Mouse (Mus musculus) CD4-positive helper T cell, adult 2 months (primary cell): ENCODE measurements around the gene Gdf10.

Experiments
- DNase-seq: peaks from one replicate; pipeline ENCODE4 v3.0.0-alpha.2; 2012; ENCODE audit warnings: low read depth, missing footprints, low spot score

Gdf10 gene

DNA sequence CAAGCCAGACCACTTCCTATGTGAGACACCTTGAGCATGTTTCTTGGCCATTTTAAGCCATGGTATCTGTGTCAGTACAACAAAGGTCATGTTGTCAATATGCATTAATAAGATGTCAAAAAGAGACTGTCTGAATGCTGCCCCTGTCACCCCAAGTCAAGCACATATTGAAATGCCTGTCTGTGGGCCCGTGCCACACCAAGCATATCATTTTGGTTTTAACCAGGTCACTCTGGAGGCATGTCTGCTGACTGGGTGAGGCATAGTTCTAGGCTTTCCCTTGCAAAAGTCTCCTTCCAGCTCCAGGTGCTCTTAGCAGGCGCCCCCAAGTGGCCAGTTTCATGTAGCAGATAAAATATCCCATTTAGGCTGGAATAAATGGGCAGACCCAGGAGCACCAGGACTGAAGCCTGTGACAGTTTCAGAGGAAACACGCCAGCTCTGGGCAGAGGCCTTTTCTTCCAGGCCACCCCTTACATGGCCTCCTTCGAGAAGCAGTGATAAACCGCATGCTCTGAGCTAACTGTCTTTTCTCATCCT is 10.5 kb downstream of the Gdf10 start:
- no peak for DNase-seq

DNA sequence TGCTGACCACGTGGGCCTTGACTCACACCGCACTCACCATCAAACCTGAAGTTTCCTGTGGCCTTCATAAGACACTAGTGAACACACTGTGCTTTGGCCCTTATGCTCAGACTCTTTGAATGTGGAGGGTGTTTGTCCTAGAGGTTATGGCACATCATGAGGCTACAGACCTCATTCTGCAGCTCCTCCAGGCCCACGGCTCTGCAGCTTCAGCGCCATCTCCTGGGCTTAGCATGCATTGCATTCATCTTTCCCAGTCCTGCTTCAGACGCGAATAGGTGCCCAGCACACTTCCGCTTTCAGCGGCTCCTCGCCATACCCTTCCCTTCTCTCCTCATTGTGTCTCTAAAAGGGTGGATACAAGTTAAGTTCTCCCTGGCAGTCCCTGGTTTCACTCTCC is 15.7 kb downstream of the Gdf10 start:
- DNase-seq: no peak

DNA sequence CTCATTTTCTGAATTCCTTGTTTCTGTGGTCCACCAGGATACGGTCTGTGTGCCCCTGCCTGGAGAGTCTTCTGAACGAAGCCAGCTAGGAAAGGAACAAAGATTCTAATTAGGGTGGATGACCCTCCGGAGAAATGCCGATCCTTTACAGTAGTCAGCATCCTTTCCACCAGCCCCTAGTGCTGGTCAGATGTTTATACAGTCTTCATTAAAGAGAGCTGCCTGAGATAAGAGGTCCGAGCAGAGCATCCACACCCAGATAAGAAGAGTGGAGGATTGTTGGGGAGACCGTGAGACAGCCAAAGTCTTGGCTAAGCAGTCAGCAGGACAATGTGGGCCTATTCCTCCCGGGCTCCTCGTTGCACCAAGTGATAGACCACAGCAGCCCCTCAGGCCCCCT is 17.4 kb downstream of the Gdf10 start, which contains the start of gene Gdf2:
TSS of gene Gdf2 (plus strand) at position 301 of the 400 bp plus-strand sequence.
- DNase-seq: no peak

DNA sequence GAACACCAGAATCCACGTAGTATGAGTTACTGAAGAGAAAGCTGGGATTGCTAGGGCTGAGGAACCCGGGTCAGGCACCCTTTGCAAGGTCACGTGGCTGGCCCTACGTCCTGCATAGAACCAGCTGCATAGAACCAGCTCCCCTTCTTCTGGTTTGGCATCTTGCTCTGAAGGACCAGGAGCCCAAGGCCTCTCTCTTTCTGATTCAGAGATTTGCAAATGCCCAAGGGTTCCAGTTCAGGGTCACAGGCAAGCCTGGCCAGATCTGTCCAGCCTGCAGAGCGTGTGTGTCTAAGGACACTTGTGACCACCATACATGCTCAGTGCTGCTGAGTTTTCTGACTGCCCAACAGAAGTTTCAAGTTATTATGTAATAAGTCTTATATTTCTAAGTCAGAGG is 18.8 kb downstream of the Gdf10 start:
- no peak for DNase-seq

DNA sequence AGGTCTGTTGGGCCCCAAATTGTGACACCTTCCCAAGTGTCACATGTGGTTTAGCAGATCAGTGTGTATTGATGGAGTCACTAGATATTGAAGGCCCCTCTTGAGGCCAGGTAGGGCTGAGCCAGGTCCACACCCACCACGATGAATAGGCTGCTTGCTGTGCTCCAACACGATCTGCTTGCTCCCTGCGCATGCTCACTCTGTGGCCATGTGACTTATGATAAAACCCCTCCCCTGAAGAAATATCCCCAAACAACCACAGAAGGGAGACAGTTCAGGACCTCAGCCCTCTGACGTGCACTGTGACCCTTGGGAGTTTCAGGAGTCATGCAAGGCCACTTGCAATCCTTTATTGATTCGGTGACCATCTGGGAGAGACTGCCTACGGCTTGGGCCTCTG is 22.7 kb downstream of the Gdf10 start:
- DNase-seq: no peak

DNA sequence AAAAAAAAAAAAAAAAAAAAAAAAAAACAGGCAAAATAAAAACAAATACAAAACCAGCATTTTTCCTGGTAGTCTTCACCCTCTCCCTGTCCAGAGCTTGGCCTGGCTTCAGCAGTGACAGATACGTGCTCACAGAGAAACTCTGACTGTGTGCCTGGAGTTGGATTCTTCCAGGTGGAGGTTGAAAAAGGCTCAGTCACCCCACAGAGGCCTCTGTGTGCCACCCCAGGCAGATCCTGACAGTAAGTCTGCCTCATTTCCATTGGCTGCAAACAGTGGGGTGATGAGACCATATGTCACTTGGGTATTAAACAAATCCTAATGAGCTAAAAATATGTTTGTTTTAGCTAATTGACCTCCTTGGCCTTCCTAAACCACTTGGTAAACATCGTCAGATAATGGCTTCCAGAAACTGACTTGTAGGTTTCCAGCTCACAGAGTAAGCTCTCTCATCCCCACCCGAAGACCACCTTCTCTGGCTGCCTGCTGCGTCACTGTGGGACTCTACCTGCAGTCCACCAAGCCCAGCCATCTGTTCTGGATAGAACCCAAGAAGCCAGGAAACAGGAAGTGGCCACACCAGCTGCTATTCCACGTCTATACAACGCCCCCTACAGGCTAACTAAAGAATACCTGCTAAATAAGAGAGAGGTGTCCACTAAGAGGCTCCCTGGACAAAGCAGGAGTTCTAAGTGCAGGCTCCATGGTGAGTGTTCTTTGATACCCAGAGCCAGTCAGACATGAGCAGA is 29.0 kb downstream of the Gdf10 start:
- DNase-seq: no peak

DNA sequence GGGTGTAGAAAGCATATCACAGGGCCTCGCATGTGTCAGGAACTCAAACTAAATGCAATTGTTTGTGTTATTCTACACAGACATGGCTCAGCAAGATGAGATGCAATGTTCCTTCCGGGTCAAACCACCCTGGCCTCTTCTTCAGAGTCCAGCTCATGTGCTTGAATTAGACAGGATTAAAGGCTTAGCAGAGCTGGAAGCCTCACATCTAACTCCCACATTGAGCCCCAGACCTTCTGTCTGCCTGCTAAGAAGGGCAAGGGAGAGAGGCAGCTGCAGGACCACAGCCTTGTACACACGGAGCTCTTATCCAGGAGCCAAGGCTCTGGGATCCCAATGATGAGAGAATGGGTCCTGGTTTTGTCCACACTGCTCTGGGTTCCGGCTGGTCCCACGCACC is 30.4 kb downstream of the Gdf10 start, which contains the start of gene Rbp3:
TSS of gene Rbp3 (plus strand) at position 243 of the 400 bp plus-strand sequence.
- DNase-seq: no peak

DNA sequence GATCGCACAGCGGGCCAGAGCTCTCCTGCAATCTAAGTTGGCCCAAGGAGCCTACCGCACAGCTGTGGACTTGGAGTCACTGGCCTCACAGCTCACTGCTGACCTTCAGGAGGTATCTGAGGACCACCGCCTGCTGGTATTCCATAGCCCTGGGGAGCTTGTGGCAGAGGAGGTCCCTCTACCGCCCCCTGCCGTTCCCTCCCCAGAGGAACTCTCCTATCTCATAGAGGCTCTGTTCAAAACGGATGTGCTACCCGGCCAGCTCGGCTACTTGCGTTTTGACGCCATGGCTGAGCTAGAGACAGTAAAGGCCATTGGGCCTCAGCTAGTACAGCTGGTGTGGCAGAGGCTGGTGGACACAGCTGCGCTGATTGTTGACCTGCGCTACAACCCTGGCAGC is 32.7 kb downstream of the Gdf10 start:
- DNase-seq: no peak

DNA sequence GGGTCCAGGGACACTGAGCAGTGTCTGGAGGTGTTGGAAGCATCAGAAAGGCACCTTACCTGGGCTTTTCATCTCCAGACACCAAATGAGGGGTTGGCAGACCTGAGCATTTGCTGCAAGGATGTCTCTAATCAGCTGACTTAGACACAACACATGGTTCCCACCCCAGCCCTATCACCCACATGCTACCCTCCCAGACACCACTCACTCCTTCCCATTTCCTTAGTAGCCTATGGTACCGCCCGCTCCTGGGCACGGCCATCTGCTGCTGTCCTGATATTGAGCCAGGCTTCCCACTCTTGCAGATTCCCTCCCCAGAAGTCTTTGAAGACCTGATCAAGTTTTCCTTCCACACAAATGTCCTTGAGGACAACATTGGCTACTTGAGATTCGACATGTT is 34.8 kb downstream of the Gdf10 start:
- no peak for DNase-seq

DNA sequence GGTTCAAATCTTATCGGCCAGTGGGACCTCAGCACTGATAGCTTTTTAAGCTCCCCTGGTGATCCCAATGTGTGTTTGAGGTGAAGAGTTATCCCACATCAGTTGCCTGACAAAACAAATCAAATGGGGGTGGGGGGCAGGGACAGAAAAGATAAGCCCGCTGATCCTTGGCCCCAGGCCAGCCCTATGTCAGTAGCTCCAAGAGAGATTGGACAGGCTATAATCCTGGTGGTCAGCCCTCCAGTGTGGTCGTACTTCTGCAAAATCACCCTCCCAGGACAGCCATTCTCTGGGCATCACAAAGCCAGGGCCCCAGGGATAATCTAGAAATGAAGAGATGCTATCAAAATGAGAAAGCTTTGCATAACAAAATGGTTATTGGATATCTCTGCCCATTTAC is 35.5 kb downstream of the Gdf10 start:
- DNase-seq: no peak

DNA sequence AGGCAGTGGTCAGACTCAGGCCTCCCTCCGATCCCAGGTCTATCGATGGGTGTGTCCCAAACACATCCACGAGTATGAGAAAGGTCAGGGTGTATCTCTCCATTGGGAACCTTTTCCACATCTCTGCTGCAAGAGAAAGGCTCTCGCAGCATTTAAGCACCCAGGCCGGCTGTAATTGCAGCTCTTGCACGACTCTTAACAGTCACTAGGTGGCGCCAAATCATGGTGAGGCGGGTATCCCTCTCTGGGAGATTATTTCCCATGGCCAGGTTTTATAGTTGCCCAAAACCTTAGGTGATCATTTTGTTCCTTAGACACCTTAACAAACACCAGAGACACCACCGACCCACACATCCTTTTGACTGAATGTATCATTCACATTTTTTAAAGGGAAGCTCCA is 36.0 kb downstream of the Gdf10 start:
- DNase-seq: no peak

DNA sequence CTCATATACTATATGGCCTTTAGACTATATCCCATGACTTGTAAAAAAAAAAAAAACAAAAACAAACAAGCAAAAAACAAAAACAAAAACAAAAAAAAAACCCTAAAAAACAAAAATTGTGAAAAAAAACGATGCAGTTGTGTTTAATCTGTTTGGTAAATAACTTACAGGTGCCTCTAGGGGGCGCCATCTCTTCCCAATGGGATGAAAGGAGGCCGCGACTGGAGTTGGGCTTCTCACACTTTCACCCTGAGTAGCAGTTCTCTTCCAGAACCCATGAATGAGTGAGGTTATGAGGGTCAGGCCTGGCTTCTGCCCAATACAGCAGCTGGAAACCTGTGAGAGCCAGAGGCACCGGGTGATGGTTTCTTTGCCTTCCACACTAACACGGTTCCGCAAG is 42.3 kb downstream of the Gdf10 start:
- no peak for DNase-seq

DNA sequence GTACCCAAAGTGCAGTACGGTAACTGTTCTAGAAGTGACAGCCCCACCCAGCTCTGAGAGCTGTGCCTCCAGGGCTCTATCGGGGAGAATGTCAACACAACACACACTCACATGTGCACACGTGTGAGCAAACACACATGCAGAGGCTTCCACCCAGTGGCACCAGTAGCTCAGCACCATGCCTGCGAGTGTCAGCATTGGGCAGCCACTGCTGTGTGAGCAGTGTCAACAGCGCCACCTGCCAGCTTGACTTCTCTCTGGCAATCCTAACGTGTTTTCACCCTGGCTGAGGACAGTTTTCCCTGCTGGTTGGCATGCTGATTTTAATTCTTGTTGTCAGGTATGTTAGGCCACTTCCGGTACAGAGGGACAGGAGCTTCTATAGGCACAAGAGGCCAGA is 49.3 kb downstream of the Gdf10 start:
- no peak for DNase-seq

DNA sequence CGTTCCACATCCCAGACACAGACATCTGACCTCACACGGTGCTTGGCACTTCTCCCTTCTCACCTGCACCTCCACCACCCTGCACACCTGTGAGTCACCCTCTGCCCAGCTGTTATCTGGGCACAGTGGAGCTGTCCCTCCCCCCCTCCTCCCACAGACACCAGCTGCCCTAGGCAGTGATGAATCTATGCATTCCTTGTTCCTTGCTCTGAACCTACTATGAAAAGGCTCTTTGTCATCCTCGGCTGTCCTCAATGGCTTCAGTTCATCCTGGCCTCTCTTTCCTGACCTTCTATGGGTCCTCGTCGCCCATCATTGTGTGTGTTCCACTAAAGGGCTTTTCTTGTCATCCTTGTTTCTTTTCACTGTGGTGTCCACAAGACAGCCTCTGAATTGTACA is 51.4 kb downstream of the Gdf10 start:
- DNase-seq: no peak

DNA sequence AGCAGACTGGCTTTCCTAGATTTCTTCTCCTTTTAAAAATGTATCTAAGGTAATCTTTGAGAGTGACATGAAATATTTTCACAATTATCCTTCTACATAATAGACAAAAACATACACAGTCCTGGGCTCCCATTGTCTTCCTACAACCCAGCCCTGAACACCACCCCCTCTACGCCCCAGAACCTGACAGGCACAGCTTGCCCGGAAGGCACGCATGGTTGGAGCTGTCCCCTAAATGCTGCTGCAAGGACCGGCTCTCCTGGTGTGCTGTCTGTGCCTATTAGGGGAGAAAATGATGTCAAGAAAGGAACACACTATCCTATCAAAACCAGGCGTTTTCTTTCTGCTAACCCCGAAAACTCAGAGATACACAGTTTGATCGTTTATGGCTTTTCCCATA is 54.4 kb downstream of the Gdf10 start:
- DNase-seq: no peak

DNA sequence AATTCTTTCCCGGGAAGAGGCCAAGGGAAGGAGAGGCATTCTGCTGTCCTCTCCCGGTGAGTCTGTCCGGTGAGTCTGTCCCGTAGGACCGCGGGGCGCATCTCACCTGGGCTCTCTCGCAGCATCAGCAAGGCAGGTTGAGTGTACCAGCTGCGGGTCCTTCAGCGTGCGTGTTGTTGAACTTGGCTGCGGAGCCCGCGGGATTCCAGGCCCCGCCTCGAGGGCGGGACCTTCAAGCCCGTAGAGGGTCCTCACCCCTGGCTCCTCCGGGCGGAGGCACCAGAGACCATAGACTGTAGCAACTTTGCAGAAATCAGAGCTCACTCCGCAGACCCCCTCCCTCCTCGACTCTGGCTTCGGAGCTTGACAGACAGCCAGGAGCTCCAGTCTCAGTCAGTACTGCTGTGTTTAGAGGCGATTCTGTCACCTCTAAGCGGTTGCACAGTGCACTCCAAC is 55.2 kb downstream of the Gdf10 start, which contains the start of gene Zfp488:
TSS of gene Zfp488 (minus strand) at position 161 of the 456 bp plus-strand sequence.
- no peak for DNase-seq
